Mouse (Mus musculus) liver, embryonic 15.5 days (tissue): Measurements from ENCODE around the gene Vamp9. TPM values are rescaled to one million over a fixed set of nuclear protein-coding genes. Genes with fewer than 3 reads are reported as not detected.

ENCODE experiments used
- ATAC-seq: fragments of 200-750 bp; cut with Nextera tagmentation; 2 replicates; pipeline ENCODE4 v1.8.0; 2017; ENCODE audit warnings: moderate number of reproducible peaks, mild to moderate bottlenecking, moderate library complexity; ENCODE audit not compliant: insufficient read depth
- H3K27ac ChIP-seq: fragments of 300-500 bp; sonication (generic); replicated peaks from 2 replicates; pipeline ENCODE4 v1.5.1; 2015; ENCODE audit warnings: mild to moderate bottlenecking, inconsistent platforms
- H3K27me3 ChIP-seq: fragments of 300-500 bp; sonication (generic); 2 replicates; pipeline ENCODE4 v1.6.1; 2015; ENCODE audit warnings: mild to moderate bottlenecking, inconsistent platforms
- H3K36me3 ChIP-seq: fragments of 300-500 bp; sonication (generic); replicated peaks from 2 replicates; pipeline ENCODE4 v1.6.1; 2015; ENCODE audit warnings: moderate library complexity, mild to moderate bottlenecking, inconsistent platforms
- H3K4me1 ChIP-seq: fragments of 300-500 bp; sonication (generic); replicated peaks from 2 replicates; pipeline ENCODE4 v1.6.1; 2015; ENCODE audit warnings: inconsistent platforms
- H3K4me2 ChIP-seq: fragments of 300-500 bp; sonication (generic); 2 replicates; pipeline ENCODE4 v1.6.1; 2015; ENCODE audit warnings: moderate library complexity, mild to moderate bottlenecking, inconsistent platforms
- H3K4me3 ChIP-seq: fragments of 300-500 bp; sonication (generic); replicated peaks from 2 replicates; pipeline ENCODE4 v1.5.1; 2015; ENCODE audit warnings: mild to moderate bottlenecking, inconsistent platforms
- H3K9ac ChIP-seq: fragments of 300-500 bp; sonication (generic); 2 replicates; pipeline ENCODE4 v1.6.1; 2015; ENCODE audit warnings: moderate library complexity, mild to moderate bottlenecking, inconsistent platforms
- H3K9me3 ChIP-seq: fragments of 300-500 bp; sonication (generic); replicated peaks from 2 replicates; pipeline ENCODE4 v1.6.1; 2016; ENCODE audit warnings: inconsistent platforms
- WGBS: fragments of 180-500 bp; shearing (Covaris S2); methylation state at CpG from one replicate; pipeline ENCODE4 v1.1.7; 2015; ENCODE audit warnings: mixed read lengths; ENCODE audit not compliant: insufficient replicate concordance; 5-methylcytosine and 5-hydroxymethylcytosine counted together
- polyA plus RNA-seq: library from polyadenylated mRNA; unstranded; fragments of >200 nt; fragmentation: Nextera tagmentation; extraction: Ambion mirVana; gene quantifications from 2 replicates; pipeline ENCODE4 v1.2.1, GENCODE M21; 2015

The Vamp9 gene
- polyA plus RNA-seq, 1 experiment from 2014 or later, result not detected

DNA sequence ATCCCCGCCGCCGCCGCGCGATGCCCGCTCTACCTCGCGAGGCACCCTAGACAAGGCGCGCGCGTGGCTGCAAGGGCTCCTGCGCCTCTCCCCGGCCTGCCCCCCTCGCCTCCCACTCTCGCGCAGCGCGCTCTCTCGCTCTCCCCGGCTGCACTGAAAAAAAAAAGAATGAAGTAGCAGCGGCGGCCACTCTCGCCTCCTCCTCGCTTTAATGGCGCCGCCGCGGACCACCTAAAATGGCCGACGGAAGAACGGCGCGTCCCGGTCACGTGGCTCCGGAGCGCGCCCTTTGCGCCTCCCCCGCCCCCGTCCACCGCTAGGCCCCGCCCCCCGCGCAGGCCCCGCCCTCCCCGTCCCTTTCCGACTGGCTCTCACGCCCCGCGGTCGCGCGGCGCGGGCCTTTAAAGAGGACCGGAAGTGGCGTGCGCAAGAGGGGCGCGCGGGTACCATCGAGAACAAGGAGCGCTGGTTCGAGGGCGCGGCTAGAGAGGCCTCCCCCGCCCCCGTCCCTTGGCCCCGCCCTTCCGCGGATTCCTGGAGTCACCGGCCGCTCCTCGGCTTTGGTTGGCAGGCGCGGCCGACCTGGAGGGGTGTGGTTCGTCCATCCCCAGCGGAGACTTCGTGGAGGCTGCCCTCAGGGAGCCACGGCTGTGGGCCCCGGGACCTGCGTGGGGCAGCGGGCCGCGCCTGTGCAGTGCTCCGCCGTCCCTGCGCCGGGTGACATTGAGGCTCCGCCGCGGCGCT lies 72.8 kb downstream of the Vamp9 start, which contains the start of the genes Hnrnpd and 4930524J08Rik:
Gene Hnrnpd, minus strand, starts transcription at position 240 of the 744 bp plus-strand sequence.
Gene 4930524J08Rik, plus strand, starts transcription at position 363 of the 744 bp plus-strand sequence.
- peak within 1 kb of the TSS; percentile 95 for H3K4me3 ChIP-seq
- peaks cover 20% of the 10 kb centered on the region; the same call in 1 of the 2 replicates for H3K36me3 ChIP-seq
- ATAC-seq, result peak; percentile 95
- H3K9me3 ChIP-seq, result no peaks in the 10 kb centered on the region
- peak within 1 kb of the TSS; percentile 96 for H3K9ac ChIP-seq
- H3K27ac ChIP-seq, result peak within 1 kb of the TSS; percentile 96
- H3K4me2 ChIP-seq, result peak within 1 kb of the TSS; percentile 91
- no peaks in the 10 kb centered on the region for H3K27me3 ChIP-seq
- peaks cover 45% of the 10 kb centered on the region for H3K4me1 ChIP-seq
- under 1% methylated on average over 91 of the region's 97 CpGs for WGBS

DNA sequence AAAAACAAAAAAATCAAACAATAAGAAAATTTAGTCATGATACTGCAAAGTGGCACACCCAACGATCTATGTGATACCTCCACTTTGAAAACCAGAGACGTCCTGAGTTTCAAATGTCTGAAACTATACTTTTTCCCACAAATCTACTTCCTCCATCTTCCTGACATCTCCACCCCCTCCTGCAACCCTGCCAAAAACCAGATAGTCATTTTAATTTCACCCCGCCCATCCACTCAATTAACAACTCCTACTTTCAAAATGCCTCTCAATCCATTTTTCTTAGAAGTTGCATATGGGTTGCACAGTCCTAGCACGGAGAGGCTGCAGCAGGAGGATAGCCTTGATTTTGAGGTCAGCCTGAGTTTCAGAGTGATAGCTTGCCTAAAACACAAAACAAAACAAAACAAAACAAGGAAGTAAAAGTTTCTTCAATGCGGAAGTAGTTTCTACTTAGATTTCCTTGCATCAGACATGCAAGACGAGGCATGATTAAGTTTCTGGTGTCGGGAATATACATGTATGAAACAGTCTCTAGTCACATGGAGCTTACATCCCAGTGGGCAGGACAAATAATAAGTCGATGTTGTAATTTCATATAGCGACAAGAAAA lies 77.5 kb downstream of the Vamp9 start:
- H3K9me3 ChIP-seq, result no peaks in the 10 kb centered on the region
- no peak overlapping the region for H3K4me3 ChIP-seq
- no peaks in the 10 kb centered on the region for H3K27me3 ChIP-seq
- H3K27ac ChIP-seq, result 0 out of 2 replicates have a peak overlapping the region, but pooled peaks have one; percentile 33
- WGBS, result 57% methylated on average over 9 of the region's 9 CpGs
- H3K9ac ChIP-seq, result no peak overlapping the region
- H3K4me2 ChIP-seq, result peak overlapping the region; percentile 27
- ATAC-seq, result no peak
- H3K4me1 ChIP-seq, result peaks cover 26% of the 10 kb centered on the region
- 0 out of 2 replicates have a peak, but pooled peaks cover 4% of the 10 kb centered on the region for H3K36me3 ChIP-seq

DNA sequence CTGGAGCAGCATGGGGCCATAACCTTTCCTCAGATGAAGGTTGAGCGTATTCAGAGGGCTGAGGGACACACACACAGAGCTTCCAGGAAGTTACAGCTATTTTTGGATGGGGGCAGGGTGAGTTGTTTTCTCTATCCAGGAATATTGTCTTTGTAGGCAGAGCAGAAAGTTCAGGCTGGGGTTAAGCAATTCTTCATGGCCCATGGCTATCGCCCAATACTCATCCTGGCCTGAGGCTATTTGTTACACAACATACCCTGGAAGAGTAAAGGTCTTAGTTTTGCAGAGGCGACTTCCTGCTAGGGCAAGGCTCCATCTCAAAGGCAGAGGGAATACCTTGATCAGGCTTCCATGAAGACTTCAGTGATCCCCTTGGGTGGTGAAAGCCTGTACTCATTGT lies 88.1 kb downstream of the Vamp9 start:
- H3K4me3 ChIP-seq, result no peak overlapping the region
- no peaks in the 10 kb centered on the region for H3K27me3 ChIP-seq
- H3K4me1 ChIP-seq, result no peaks in the 10 kb centered on the region
- WGBS, result 59% methylated on average over 3 of the region's 3 CpGs
- ATAC-seq, result peak; percentile 91
- no peaks in the 10 kb centered on the region for H3K36me3 ChIP-seq
- H3K9me3 ChIP-seq, result no peaks in the 10 kb centered on the region
- no peak overlapping the region for H3K9ac ChIP-seq
- H3K4me2 ChIP-seq, result 0 out of 2 replicates have a peak overlapping the region, but pooled peaks have one; percentile 23
- peak overlapping the region; percentile 56 for H3K27ac ChIP-seq

DNA sequence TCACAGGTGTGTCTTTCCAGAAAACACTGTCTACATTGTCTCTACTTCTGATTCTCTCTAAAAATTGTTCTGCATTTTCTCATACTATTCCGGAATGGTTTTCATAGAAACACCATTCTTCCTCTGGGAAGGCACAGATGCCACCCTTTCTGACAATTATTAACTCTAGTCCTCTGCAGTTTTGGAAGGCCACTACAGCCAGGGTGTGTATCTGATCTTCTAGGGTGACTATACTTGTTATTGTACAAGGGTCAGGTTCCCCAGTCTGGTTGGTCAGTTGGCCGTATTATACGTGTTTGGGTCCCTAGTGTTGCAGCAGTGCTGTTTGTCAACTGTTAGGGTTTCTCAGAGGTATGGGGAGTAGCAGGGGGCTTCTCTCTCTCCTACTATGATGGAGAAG lies 88.6 kb downstream of the Vamp9 start:
- H3K4me3 ChIP-seq, result no peak overlapping the region
- ATAC-seq, result peak; percentile 74
- 77% methylated on average over 3 of the region's 3 CpGs for WGBS

DNA sequence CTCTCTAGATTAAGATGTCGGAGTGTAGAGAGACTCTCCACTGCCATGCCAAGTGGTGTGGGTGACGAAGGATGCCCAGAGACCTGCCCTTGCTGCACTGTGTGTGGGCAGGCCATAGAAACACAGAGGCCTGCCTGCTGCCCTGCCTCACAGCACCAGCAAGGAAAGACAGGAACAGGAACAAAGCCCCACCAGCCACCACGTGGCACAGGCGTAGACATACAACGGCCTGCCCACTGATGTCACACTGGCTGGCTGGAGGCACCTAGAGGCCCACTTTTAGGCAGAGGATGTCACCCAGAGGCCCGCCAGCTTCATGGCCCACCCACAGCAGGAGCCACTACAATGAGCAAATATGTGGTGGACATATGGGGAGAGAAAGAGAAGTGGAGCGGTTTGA lies 94.0 kb downstream of the Vamp9 start:
- H3K27me3 ChIP-seq, result no peaks in the 10 kb centered on the region
- no peak overlapping the region for H3K27ac ChIP-seq
- H3K36me3 ChIP-seq, result no peaks in the 10 kb centered on the region
- H3K4me1 ChIP-seq, result peaks cover 8% of the 10 kb centered on the region; the same call in 1 of the 2 replicates
- H3K4me3 ChIP-seq, result no peak overlapping the region
- ATAC-seq, result no peak
- 66% methylated on average over 7 of the region's 7 CpGs for WGBS
- H3K4me2 ChIP-seq, result no peak overlapping the region
- no peaks in the 10 kb centered on the region for H3K9me3 ChIP-seq
- H3K9ac ChIP-seq, result no peak overlapping the region

More for the DNA sequence above, 88.6 kb downstream of the Vamp9 start:
- Histone ChIP-seq H3K9ac (no peak overlapping the region), H3K27me3 (no peaks in the 10 kb centered on the region), H3K36me3 (no peaks in the 10 kb centered on the region), H3K27ac (peak overlapping the region; percentile 56; the same call in 1 of the 2 replicates), H3K9me3 (no peaks in the 10 kb centered on the region), H3K4me2 (0 out of 2 replicates have a peak overlapping the region, but pooled peaks have one; percentile 23), H3K4me1 (no peaks in the 10 kb centered on the region)

DNA sequence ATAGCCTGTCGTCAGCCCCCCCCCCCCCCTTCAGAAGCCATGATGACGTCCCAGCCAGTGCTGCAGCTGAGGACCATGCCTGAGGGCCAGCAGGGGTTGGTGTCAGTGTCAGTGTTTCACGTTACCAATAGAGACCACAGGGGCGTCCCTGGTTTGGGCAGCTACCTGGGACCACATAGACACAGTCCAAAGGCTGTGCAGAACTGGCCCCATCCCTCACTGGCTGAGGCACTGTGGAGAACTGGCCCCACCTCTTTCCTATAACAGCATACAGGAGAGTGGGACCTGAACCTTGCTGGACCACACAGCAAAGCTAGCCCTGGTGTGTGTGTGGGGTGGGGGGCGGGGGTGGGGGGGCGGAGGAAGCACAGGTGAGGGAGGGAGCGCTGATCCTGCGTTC lies 94.4 kb downstream of the Vamp9 start:
- WGBS, result 68% methylated on average over 8 of the region's 8 CpGs
- Histone ChIP-seq H3K9me3 (no peaks in the 10 kb centered on the region), H3K27me3 (no peaks in the 10 kb centered on the region), H3K4me1 (peaks cover 12% of the 10 kb centered on the region), H3K9ac (no peak overlapping the region), H3K36me3 (no peaks in the 10 kb centered on the region), H3K4me3 (no peak overlapping the region), H3K27ac (no peak overlapping the region), H3K4me2 (no peak overlapping the region)
- ATAC-seq, result no peak

Other genes with a start within 250 kb of the Vamp9 start
- gene Rasgef1b, start 177.2 kb upstream of the Vamp9 start, polyA plus RNA-seq, result 7.3 and 8.7 TPM in 2 replicates
- 70.5 and 75.0 TPM in 2 replicates for gene Hnrnpd, start 72.7 kb downstream of the Vamp9 start, polyA plus RNA-seq
- 0.48 and 0.77 TPM in 2 replicates for gene 4930524J08Rik, start 72.8 kb downstream of the Vamp9 start, polyA plus RNA-seq
- gene Hnrnpdl, start 133.4 kb downstream of the Vamp9 start, polyA plus RNA-seq, result 46.6 and 47.0 TPM in 2 replicates
- 15.4 and 17.2 TPM in 2 replicates for gene Enoph1, start 133.7 kb downstream of the Vamp9 start, polyA plus RNA-seq